Mouse (Mus musculus) limb, embryonic 15.5 days (tissue): Measurements from ENCODE around the gene Slf2. TPM values are rescaled to one million over a fixed set of nuclear protein-coding genes. Genes with fewer than 3 reads are reported as not detected.

Experiments used
- ATAC-seq: fragments of 200-750 bp; cut with Nextera tagmentation; 2 replicates; pipeline ENCODE4 v1.8.0; 2017; ENCODE audit warnings: low read depth, moderate TSS enrichment; ENCODE audit not compliant: insufficient number of reproducible peaks, low FRiP score, low TSS enrichment
- H3K27ac ChIP-seq: fragments of 300-500 bp; sonication (generic); 2 replicates; pipeline ENCODE4 v1.5.1; 2015; ENCODE audit warnings: moderate library complexity, mild to moderate bottlenecking, inconsistent platforms
- H3K27me3 ChIP-seq: fragments of 300-500 bp; sonication (generic); 2 replicates; pipeline ENCODE4 v1.6.1; 2015; ENCODE audit warnings: inconsistent platforms
- H3K36me3 ChIP-seq: fragments of 300-500 bp; sonication (generic); 2 replicates; pipeline ENCODE4 v1.6.1; 2015; ENCODE audit warnings: inconsistent platforms
- H3K4me1 ChIP-seq: fragments of 300-500 bp; sonication (generic); 2 replicates; pipeline ENCODE4 v1.6.1; 2015; ENCODE audit warnings: inconsistent platforms
- H3K4me2 ChIP-seq: fragments of 300-500 bp; sonication (generic); 2 replicates; pipeline ENCODE4 v1.6.1; 2015; ENCODE audit warnings: mild to moderate bottlenecking, inconsistent platforms
- H3K4me3 ChIP-seq: fragments of 300-500 bp; sonication (generic); 2 replicates; pipeline ENCODE4 v1.5.1; 2015; ENCODE audit warnings: mild to moderate bottlenecking, inconsistent platforms
- H3K9ac ChIP-seq: fragments of 300-500 bp; sonication (generic); 2 replicates; pipeline ENCODE4 v1.6.1; 2015; ENCODE audit warnings: inconsistent platforms
- H3K9me3 ChIP-seq: fragments of 300-500 bp; sonication (generic); 2 replicates; pipeline ENCODE4 v1.6.1; 2016; ENCODE audit warnings: inconsistent platforms
- WGBS: fragments of 180-500 bp; shearing (Covaris S2); methylation state at CpG from one replicate; pipeline ENCODE4 v1.1.7; 2015; 5-methylcytosine and 5-hydroxymethylcytosine counted together
- polyA plus RNA-seq: library from polyadenylated mRNA; unstranded; fragments of >200 nt; fragmentation: Nextera tagmentation; extraction: Ambion mirVana; gene quantifications from 2 replicates; pipeline ENCODE4 v1.2.1, GENCODE M21; 2015

The Slf2 gene
- polyA plus RNA-seq, 1 experiment from 2014 or later = 29.1 TPM

- peaks cover 28% of the 10 kb centered on the region for H3K4me1 ChIP-seq
- peaks cover 53% of the 10 kb centered on the region for H3K36me3 ChIP-seq
- peak within 1 kb of the TSS; percentile 86 for H3K27ac ChIP-seq
- WGBS = under 1% methylated on average over 82 of the region's 82 CpGs
- H3K27me3 ChIP-seq = no peaks in the 10 kb centered on the region
- peak within 1 kb of the TSS; percentile 82 for H3K4me2 ChIP-seq
- no peaks in the 10 kb centered on the region for H3K9me3 ChIP-seq
- peak within 1 kb of the TSS; percentile 96 for H3K4me3 ChIP-seq
- ATAC-seq = peak; percentile 86
- H3K9ac ChIP-seq = peak within 1 kb of the TSS; percentile 72
Measured at GRCm38 (mm10) chr19:45005957-45006712, 75.2 kb downstream of the Slf2 start, which contains the start of gene Mrpl43. Mrpl43 (minus strand) TSS chr19:45006442.

- no peaks in the 10 kb centered on the region for H3K9me3 ChIP-seq
- no peak for ATAC-seq
- H3K9ac ChIP-seq = peak overlapping the region; percentile 72
- H3K4me2 ChIP-seq = peak overlapping the region; percentile 82
- H3K36me3 ChIP-seq = peaks cover 54% of the 10 kb centered on the region
- WGBS = 34% methylated on average over 17 of the region's 17 CpGs
- peaks cover 28% of the 10 kb centered on the region for H3K4me1 ChIP-seq
- H3K27me3 ChIP-seq = no peaks in the 10 kb centered on the region
- H3K27ac ChIP-seq = peak overlapping the region; percentile 86
- peak overlapping the region; percentile 96 for H3K4me3 ChIP-seq
Measured at GRCm38 (mm10) chr19:45007021-45007420, 76.1 kb downstream of the Slf2 start.

GRCm38 (mm10) chr19:45007425-45008191, 76.7 kb downstream of the Slf2 start:
- Histone ChIP-seq H3K4me1 (peaks cover 32% of the 10 kb centered on the region), H3K9ac (no peak overlapping the region), H3K36me3 (peaks cover 53% of the 10 kb centered on the region), H3K27me3 (no peaks in the 10 kb centered on the region), H3K27ac (0 out of 2 replicates have a peak overlapping the region, but pooled peaks have one; percentile 86), H3K4me3 (peak overlapping the region; percentile 96), H3K9me3 (no peaks in the 10 kb centered on the region), H3K4me2 (peak overlapping the region; percentile 82)
- no peak for ATAC-seq
- WGBS = 90% methylated on average over 20 of the region's 20 CpGs

- Histone ChIP-seq H3K9ac (no peak overlapping the region), H3K27me3 (no peaks in the 10 kb centered on the region), H3K4me3 (no peak overlapping the region), H3K4me2 (no peak overlapping the region), H3K36me3 (peaks cover 37% of the 10 kb centered on the region), H3K27ac (no peak overlapping the region), H3K9me3 (no peaks in the 10 kb centered on the region), H3K4me1 (peaks cover 54% of the 10 kb centered on the region)
- WGBS = 88% methylated on average over 4 of the region's 4 CpGs
- ATAC-seq = no peak
Measured at GRCm38 (mm10) chr19:45010646-45011045, 79.7 kb downstream of the Slf2 start.

- Histone ChIP-seq H3K4me1 (peaks cover 59% of the 10 kb centered on the region), H3K27ac (no peak overlapping the region), H3K9ac (no peak overlapping the region), H3K4me2 (no peak overlapping the region), H3K27me3 (no peaks in the 10 kb centered on the region), H3K36me3 (peaks cover 37% of the 10 kb centered on the region), H3K9me3 (no peaks in the 10 kb centered on the region), H3K4me3 (no peak overlapping the region)
- no peak for ATAC-seq
- 73% methylated on average over 8 of the region's 8 CpGs for WGBS
Measured at GRCm38 (mm10) chr19:45012219-45012618, 81.3 kb downstream of the Slf2 start.

GRCm38 (mm10) chr19:45012636-45013035, 81.7 kb downstream of the Slf2 start:
- H3K4me2 ChIP-seq = no peak overlapping the region
- WGBS = 23% methylated on average over 6 of the region's 6 CpGs
- peaks cover 58% of the 10 kb centered on the region for H3K4me1 ChIP-seq

GRCm38 (mm10) chr19:45013581-45014225, 82.8 kb downstream of the Slf2 start:
- H3K27ac ChIP-seq = peak overlapping the region; percentile 99
- H3K4me1 ChIP-seq = peaks cover 50% of the 10 kb centered on the region
- H3K9ac ChIP-seq = no peak overlapping the region
- peaks cover 30% of the 10 kb centered on the region for H3K36me3 ChIP-seq
- H3K9me3 ChIP-seq = no peaks in the 10 kb centered on the region
- H3K4me3 ChIP-seq = no peak overlapping the region
- ATAC-seq = no peak
- H3K4me2 ChIP-seq = peak overlapping the region; percentile 90; the same call in 1 of the 2 replicates
- 34% methylated on average over 6 of the region's 6 CpGs for WGBS
- H3K27me3 ChIP-seq = no peaks in the 10 kb centered on the region

More at GRCm38 (mm10) chr19:45012636-45013035, 81.7 kb downstream of the Slf2 start:
- Histone ChIP-seq H3K36me3 (peaks cover 37% of the 10 kb centered on the region), H3K4me3 (no peak overlapping the region), H3K9ac (no peak overlapping the region), H3K27me3 (no peaks in the 10 kb centered on the region), H3K9me3 (no peaks in the 10 kb centered on the region), H3K27ac (peak overlapping the region; percentile 99; the same call in 1 of the 2 replicates)
- no peak for ATAC-seq

GRCm38 (mm10) chr19:45014335-45014971, 83.5 kb downstream of the Slf2 start, which contains the start of gene Lzts2:
Lzts2 (plus strand) TSS chr19:45014414.
- WGBS = 4% methylated on average over 10 of the region's 10 CpGs

GRCm38 (mm10) chr19:45014981-45015402, 84.0 kb downstream of the Slf2 start:
- H3K27me3 ChIP-seq = no peaks in the 10 kb centered on the region
- H3K4me3 ChIP-seq = peak overlapping the region; percentile 67
- no peak for ATAC-seq
- peak overlapping the region; percentile 90 for H3K4me2 ChIP-seq
- peak overlapping the region; percentile 45 for H3K9ac ChIP-seq
- WGBS = under 1% methylated on average over 25 of the region's 25 CpGs
- H3K9me3 ChIP-seq = no peaks in the 10 kb centered on the region
- peaks cover 61% of the 10 kb centered on the region for H3K4me1 ChIP-seq
- H3K27ac ChIP-seq = peak overlapping the region; percentile 99
- peaks cover 26% of the 10 kb centered on the region for H3K36me3 ChIP-seq

More at GRCm38 (mm10) chr19:45014335-45014971, 83.5 kb downstream of the Slf2 start, which contains the start of gene Lzts2:
- peaks cover 30% of the 10 kb centered on the region for H3K36me3 ChIP-seq
- no peaks in the 10 kb centered on the region for H3K27me3 ChIP-seq
- ATAC-seq = no peak
- H3K9me3 ChIP-seq = no peaks in the 10 kb centered on the region
- H3K9ac ChIP-seq = peak within 1 kb of the TSS; percentile 45
- H3K4me3 ChIP-seq = peak within 1 kb of the TSS; percentile 67
- peaks cover 56% of the 10 kb centered on the region for H3K4me1 ChIP-seq
- peak within 1 kb of the TSS; percentile 90 for H3K4me2 ChIP-seq
- peak within 1 kb of the TSS; percentile 99 for H3K27ac ChIP-seq

GRCm38 (mm10) chr19:45015518-45016281, 84.7 kb downstream of the Slf2 start:
- Histone ChIP-seq H3K9me3 (no peaks in the 10 kb centered on the region), H3K4me3 (peak overlapping the region; percentile 67), H3K4me1 (peaks cover 68% of the 10 kb centered on the region), H3K9ac (peak overlapping the region; percentile 45), H3K4me2 (peak overlapping the region; percentile 90), H3K27ac (peak overlapping the region; percentile 99), H3K36me3 (peaks cover 19% of the 10 kb centered on the region), H3K27me3 (no peaks in the 10 kb centered on the region)
- ATAC-seq = peak; percentile 27; the same call in 1 of the 2 replicates
- WGBS = 0% methylated on average over 34 of the region's 34 CpGs
